Mouse (Mus musculus) thymus, postnatal 4 days (tissue): Measurements from ENCODE around the gene Axl.
A peak's percentile ranks its signal among the peaks of the same experiment; 100 is the strongest.

Source experiments
- DNase-seq: peaks from one replicate; pipeline ENCODE4 v3.0.0; 2021

The Axl gene

DNA sequence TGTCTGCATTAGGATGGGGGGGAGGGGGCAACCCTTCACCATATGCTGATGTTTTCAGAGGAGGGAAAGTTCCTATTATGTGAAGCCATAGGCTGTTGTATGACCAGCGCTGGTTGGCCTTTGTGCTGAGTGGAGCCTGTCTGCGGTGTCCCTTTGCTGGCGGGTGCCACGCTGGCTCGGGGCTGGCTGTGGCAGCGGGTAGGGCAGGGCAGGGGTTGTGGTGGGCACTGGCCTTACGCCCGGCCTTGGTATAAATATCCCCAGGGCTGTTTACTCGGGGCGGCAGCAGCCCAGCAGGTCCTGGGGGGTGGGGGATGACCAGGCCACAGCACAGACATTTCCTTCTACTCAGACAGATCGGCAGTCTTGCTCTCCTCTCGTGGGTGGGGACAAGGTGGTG lies 78.5 kb downstream of the Axl start:
- DNase-seq = no peak

- DNase-seq = peak; percentile 21
Observed at GRCm38 (mm10) chr7:25707581-25708292, 80.8 kb downstream of the Axl start.
